Mouse (Mus musculus): Measurements from ENCODE around the gene Dnah11.

The Dnah11 gene

GRCm38 (mm10) chr12:118198386-118199093 is at the start of gene Dnah11:
Gene Dnah11, minus strand, starts transcription at chr12:118199043.
- in situ Hi-C loops (cut with MboI, MseI): loop anchor here (10.0 kb wide), 2 partner anchors 204 to 216 kb away; no protein-coding TSS in a partner anchor

- in situ Hi-C loops (cut with MboI, MseI): no loop called here
Observed at GRCm38 (mm10) chr12:118221182-118221581, 22.3 kb upstream of the Dnah11 start.

- in situ Hi-C loops (cut with MboI, MseI): no loop called here
Observed at GRCm38 (mm10) chr12:118220062-118220461, 21.2 kb upstream of the Dnah11 start.

GRCm38 (mm10) chr12:118212163-118212562 is 13.3 kb upstream of the Dnah11 start:
- in situ Hi-C loops (cut with MboI, MseI): no loop called here

- in situ Hi-C loops (cut with MboI, MseI): loop anchor here (10.0 kb wide), 2 partner anchors 202 to 218 kb away; no protein-coding TSS in a partner anchor
Observed at GRCm38 (mm10) chr12:118196583-118196982, 2.3 kb downstream of the Dnah11 start.

- in situ Hi-C loops (cut with MboI, MseI): no loop called here
Observed at GRCm38 (mm10) chr12:118189535-118189934, 9.3 kb downstream of the Dnah11 start.

- in situ Hi-C loops (cut with MboI, MseI): no loop called here
Observed at GRCm38 (mm10) chr12:118187663-118188062, 11.2 kb downstream of the Dnah11 start.

- in situ Hi-C loops (cut with MboI, MseI): no loop called here
Observed at GRCm38 (mm10) chr12:118186881-118187489, 11.9 kb downstream of the Dnah11 start.

GRCm38 (mm10) chr12:118186120-118186880 is 12.5 kb downstream of the Dnah11 start:
- in situ Hi-C loops (cut with MboI, MseI): no loop called here

GRCm38 (mm10) chr12:118184731-118185130 is 14.1 kb downstream of the Dnah11 start:
- in situ Hi-C loops (cut with MboI, MseI): no loop called here

GRCm38 (mm10) chr12:118177756-118178155 is 21.1 kb downstream of the Dnah11 start:
- in situ Hi-C loops (cut with MboI, MseI): no loop called here

- in situ Hi-C loops (cut with MboI, MseI): no loop called here
Observed at GRCm38 (mm10) chr12:118164785-118165184, 34.1 kb downstream of the Dnah11 start.

- in situ Hi-C loops (cut with MboI, MseI): no loop called here
Observed at GRCm38 (mm10) chr12:118156986-118157385, 41.9 kb downstream of the Dnah11 start.

GRCm38 (mm10) chr12:118147521-118148033 is 51.3 kb downstream of the Dnah11 start:
- in situ Hi-C loops (cut with MboI, MseI): no loop called here

- in situ Hi-C loops (cut with MboI, MseI): no loop called here
Observed at GRCm38 (mm10) chr12:118128116-118128515, 70.7 kb downstream of the Dnah11 start.

GRCm38 (mm10) chr12:118119668-118120067 is 79.2 kb downstream of the Dnah11 start:
- in situ Hi-C loops (cut with MboI, MseI): no loop called here

- in situ Hi-C loops (cut with MboI, MseI): no loop called here
Observed at GRCm38 (mm10) chr12:118112599-118112998, 86.2 kb downstream of the Dnah11 start.

GRCm38 (mm10) chr12:118111896-118112295 is 86.9 kb downstream of the Dnah11 start:
- in situ Hi-C loops (cut with MboI, MseI): no loop called here

- in situ Hi-C loops (cut with MboI, MseI): no loop called here
Observed at GRCm38 (mm10) chr12:118107719-118108118, 91.1 kb downstream of the Dnah11 start.

- in situ Hi-C loops (cut with MboI, MseI): no loop called here
Observed at GRCm38 (mm10) chr12:118104520-118104919, 94.3 kb downstream of the Dnah11 start.

GRCm38 (mm10) chr12:118099694-118100093 is 99.1 kb downstream of the Dnah11 start:
- in situ Hi-C loops (cut with MboI, MseI): no loop called here

GRCm38 (mm10) chr12:118098257-118098656 is 100.6 kb downstream of the Dnah11 start:
- in situ Hi-C loops (cut with MboI, MseI): no loop called here
